Comparison of ENCODE assay signal across 25 mouse cellular contexts in genomic region chr1:179180546-179180945, GRCm38 (mm10).
DNase-seq lines count a peak whose midpoint lies in the region; ATAC-seq lines count a peak whose summit lies in the region.
"Had no signal": no experiment of that assay in that cellular context is flagged by ENCODE, and none has a peak within 500 bp of the region (broad histone marks: within the 10 kb centered on the region; RNA-seq: fewer than 3 reads in every experiment).

No protein-coding gene starts in this region.

- H3K4me2 ChIP-seq in forebrain, embryonic 14.5 days (ENCODE audit: low read length), result no peak overlapping the region
- no peak overlapping the region for H3K4me2 ChIP-seq in kidney, embryonic 14.5 days (replicated peaks; ENCODE audit: low read depth, low read length)
- H3K4me2 ChIP-seq: embryonic facial prominence, embryonic 13.5 days; embryonic facial prominence, embryonic 15.5 days; forebrain, embryonic 12.5 days; forebrain, embryonic 15.5 days had no signal

- H3K9me3 ChIP-seq in forebrain, embryonic 14.5 days (replicated peaks; ENCODE audit: control insufficient read depth, low read length), result no peaks in the 10 kb centered on the region
- H3K9me3 ChIP-seq in forebrain, embryonic 10.5 days, result no peaks in the 10 kb centered on the region
- H3K9me3 ChIP-seq in limb, embryonic 10.5 days (replicated peaks), result no peaks in the 10 kb centered on the region
- no peaks in the 10 kb centered on the region for H3K9me3 ChIP-seq in kidney, embryonic 14.5 days (ENCODE audit: control insufficient read depth, low read length)
- H3K9me3 ChIP-seq: embryonic facial prominence, embryonic 13.5 days; embryonic facial prominence, embryonic 15.5 days; forebrain, embryonic 12.5 days; forebrain, embryonic 15.5 days; G1E had no signal

- no peak overlapping the region for H3K4me3 ChIP-seq in forebrain, embryonic 14.5 days (ENCODE audit: low read depth, low read length)
- no peak overlapping the region for H3K4me3 ChIP-seq in forebrain, embryonic 10.5 days
- H3K4me3 ChIP-seq in limb, embryonic 10.5 days, result no peak overlapping the region
- no peak overlapping the region for H3K4me3 ChIP-seq in kidney, embryonic 14.5 days (ENCODE audit: low read length)
- H3K4me3 ChIP-seq: embryonic facial prominence, embryonic 13.5 days; embryonic facial prominence, embryonic 15.5 days; erythroblast, embryonic 14.5 days; forebrain, embryonic 12.5 days; forebrain, embryonic 15.5 days had no signal

- H3K27ac ChIP-seq in forebrain, embryonic 14.5 days (ENCODE audit: low read depth, low read length), result no peak overlapping the region
- H3K27ac ChIP-seq in forebrain, embryonic 10.5 days, result no peak overlapping the region
- 0 out of 2 replicates have a peak overlapping the region, but pooled peaks have one; percentile 58 for H3K27ac ChIP-seq in limb, embryonic 10.5 days
- H3K27ac ChIP-seq in kidney, embryonic 14.5 days (ENCODE audit: low read depth, low read length), result no peak overlapping the region
- H3K27ac ChIP-seq: embryonic facial prominence, embryonic 13.5 days; embryonic facial prominence, embryonic 15.5 days; forebrain, embryonic 12.5 days; forebrain, embryonic 15.5 days had no signal

- peak; percentile 54 for DNase-seq in forebrain, embryonic 14.5 days (ENCODE audit: low spot score)
- no peak for DNase-seq in forebrain, embryonic 10.5 days (ENCODE audit: extremely low spot score, low spot score)
- DNase-seq in heart, adult 11 months, result peak; percentile 55
- no peak for DNase-seq in heart, adult 9 months (ENCODE audit: low spot score in 2 of 2)
- no peak for DNase-seq in limb, embryonic 10.5 days (ENCODE audit: low spot score)
- DNase-seq: adrenal gland, adult 2 months; adrenal gland, postnatal 10 days; adrenal gland, postnatal 25 days; B cell, adult 2 months; cerebellum, adult 11 months; cerebellum, adult 18-20 months; cerebellum, adult 8-10 months; cerebellum, adult 9-11 months; cerebellum, postnatal 14 days; cerebellum, postnatal 36 days; embryo, embryonic 11 days had no signal

- 54% methylated on average over 3 of the region's 3 CpGs for WGBS in forebrain, embryonic 14.5 days
- 87% methylated on average over 3 of the region's 3 CpGs for WGBS in forebrain, embryonic 10.5 days
- WGBS in limb, embryonic 10.5 days, result 81% methylated on average over 3 of the region's 3 CpGs
- WGBS in kidney, embryonic 14.5 days, result 77% methylated on average over 3 of the region's 3 CpGs

- ATAC-seq in forebrain, embryonic 14.5 days, result no peak; the same call in 1 of the 2 replicates
- no peak for ATAC-seq in kidney, embryonic 14.5 days (ENCODE audit: low FRiP score, low TSS enrichment)
- ATAC-seq: CD4-positive, CD25-positive, alpha-beta regulatory T cell, adult 4 months; forebrain, embryonic 15.5 days had no signal

- no peaks in the 10 kb centered on the region for H3K36me3 ChIP-seq in forebrain, embryonic 14.5 days (ENCODE audit: control insufficient read depth, insufficient read depth, low read length)
- no peaks in the 10 kb centered on the region for H3K36me3 ChIP-seq in forebrain, embryonic 10.5 days (replicated peaks)
- H3K36me3 ChIP-seq in limb, embryonic 10.5 days, result no peaks in the 10 kb centered on the region
- no peaks in the 10 kb centered on the region for H3K36me3 ChIP-seq in kidney, embryonic 14.5 days (ENCODE audit: control insufficient read depth, insufficient read depth, low read length)
- H3K36me3 ChIP-seq: embryonic facial prominence, embryonic 13.5 days; embryonic facial prominence, embryonic 15.5 days; forebrain, embryonic 12.5 days; forebrain, embryonic 15.5 days; G1E had no signal

- H3K27me3 ChIP-seq in forebrain, embryonic 14.5 days (replicated peaks; ENCODE audit: control insufficient read depth, insufficient read depth, low read length), result no peaks in the 10 kb centered on the region
- H3K27me3 ChIP-seq in forebrain, embryonic 10.5 days (ENCODE audit: poor library complexity, severe bottlenecking), result no peaks in the 10 kb centered on the region
- H3K27me3 ChIP-seq in limb, embryonic 10.5 days (ENCODE audit: low read depth, poor library complexity, severe bottlenecking), result no peaks in the 10 kb centered on the region
- H3K27me3 ChIP-seq in kidney, embryonic 14.5 days (ENCODE audit: control insufficient read depth, insufficient read depth, low read length), result no peaks in the 10 kb centered on the region
- H3K27me3 ChIP-seq: CH12.LX; embryonic facial prominence, embryonic 13.5 days; embryonic facial prominence, embryonic 15.5 days; forebrain, embryonic 12.5 days; forebrain, embryonic 15.5 days had no signal

- no peaks in the 10 kb centered on the region for H3K4me1 ChIP-seq in forebrain, embryonic 14.5 days (ENCODE audit: control insufficient read depth, insufficient read depth, low read length)
- peaks cover 26% of the 10 kb centered on the region for H3K4me1 ChIP-seq in forebrain, embryonic 10.5 days
- peaks cover 79% of the 10 kb centered on the region for H3K4me1 ChIP-seq in limb, embryonic 10.5 days
- H3K4me1 ChIP-seq in kidney, embryonic 14.5 days (ENCODE audit: control insufficient read depth, insufficient read depth, low read length), result no peaks in the 10 kb centered on the region

- H3K9ac ChIP-seq in forebrain, embryonic 14.5 days (ENCODE audit: low read length), result no peak overlapping the region
- H3K9ac ChIP-seq in kidney, embryonic 14.5 days (ENCODE audit: low read depth, low read length), result no peak overlapping the region
- H3K9ac ChIP-seq: embryonic facial prominence, embryonic 13.5 days; embryonic facial prominence, embryonic 15.5 days; forebrain, embryonic 12.5 days; forebrain, embryonic 15.5 days had no signal

Comparison
In these comparisons a context has a peak if more than half of its experiments do, and no peak if none do; other contexts are left out.
1. DNase-seq: peak in forebrain, embryonic 14.5 days (single experiment) and heart, adult 11 months (single experiment); none in forebrain, embryonic 10.5 days (single experiment), heart, adult 9 months (0 of 2) and limb, embryonic 10.5 days (single experiment).